Mouse (Mus musculus) E14TG2a.4 (cell line): ENCODE data around the gene Rnf115.

Source experiments
- CTCF ChIP-seq: conservative IDR thresholded peaks from 2 replicates; pipeline ENCODE4 v1.5.1; 2014; ENCODE audit warnings: low read length
- POU5F1 ChIP-seq: IDR thresholded peaks from 2 replicates; pipeline ENCODE4 v1.6.1; 2014; ENCODE audit warnings: low read length, borderline replicate concordance

DNA sequence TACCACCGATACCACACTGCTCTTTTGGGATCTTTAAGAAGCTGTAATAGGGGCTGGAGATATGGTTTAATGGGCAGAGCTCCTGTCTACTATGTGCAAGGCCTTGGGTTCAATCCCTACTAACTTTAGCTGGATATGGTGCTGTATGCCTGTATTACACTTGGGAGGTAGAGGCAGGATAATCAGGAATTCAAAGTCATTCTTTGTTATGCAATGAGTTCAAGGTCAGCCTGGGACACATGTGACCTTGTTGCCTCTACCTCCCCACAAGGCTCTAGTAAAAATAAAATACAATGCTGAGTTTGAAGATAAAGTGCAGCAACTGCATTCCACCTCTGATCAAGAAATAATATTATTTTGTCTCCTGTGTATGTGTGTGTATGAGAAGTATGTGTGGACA lies 6.5 kb downstream of the Rnf115 start:
- TF ChIP-seq CTCF (no peak), POU5F1 (peak; percentile 99)
